Mouse (Mus musculus): ENCODE data around the gene Adamts16. TPM values are rescaled to one million over a fixed set of nuclear protein-coding genes. Genes with fewer than 3 reads are reported as not detected.
"Not testable (repeated sequence)": the region's sequence is repeated elsewhere in the genome, so short reads cannot be mapped to it uniquely, and the experiment has no call there.

Adamts16 gene
- polyA plus RNA-seq (2015; fragmentation: Nextera tagmentation; extraction: Ambion mirVana): 1.9 and 2.1 TPM in 2 replicates

DNA sequence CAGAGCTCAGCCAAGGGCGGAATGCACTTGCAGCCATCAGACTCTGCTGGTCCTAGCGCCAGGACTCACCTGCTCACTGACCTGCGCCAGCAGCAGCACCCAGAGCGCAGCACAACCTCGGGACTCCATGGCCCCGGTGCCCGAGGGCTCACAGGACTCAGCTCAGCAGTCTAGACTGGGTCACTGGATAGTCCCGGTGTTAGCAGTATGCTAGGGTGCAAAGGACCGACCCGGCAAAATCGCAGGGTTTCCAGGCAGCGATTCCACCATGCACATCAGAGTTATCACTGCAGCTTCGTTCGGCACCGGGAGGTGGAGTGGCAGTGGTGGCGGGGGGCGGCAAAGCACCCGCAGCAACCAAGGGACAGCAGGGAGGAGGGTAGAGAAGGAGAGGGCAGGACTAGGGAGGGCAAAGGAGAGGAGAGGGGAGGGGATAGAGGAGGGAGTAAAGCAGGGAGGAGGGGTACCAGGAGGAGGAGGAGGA lies at the start of gene Adamts16:
TSS of gene Adamts16 (minus strand) at position 391 of the 484 bp plus-strand sequence.
- Histone ChIP-seq H3K4me2 (replicated peaks) (peak within 1 kb of the TSS; percentile 58), H3K4me1 (peaks cover 7% of the 10 kb centered on the region), H3K4me3 (peak within 1 kb of the TSS; percentile 33), H3K9ac (peak within 1 kb of the TSS; percentile 31; the same call in 1 of the 2 replicates), H3K9me3 (no peaks in the 10 kb centered on the region), H3K36me3 (no peaks in the 10 kb centered on the region), H3K27me3 (peaks cover 49% of the 10 kb centered on the region), H3K27ac (no peak within 1 kb of the TSS)
- WGBS: 4% methylated on average over 18 of the region's 18 CpGs
- no peak for ATAC-seq (ENCODE audit: low FRiP score, low read depth)

DNA sequence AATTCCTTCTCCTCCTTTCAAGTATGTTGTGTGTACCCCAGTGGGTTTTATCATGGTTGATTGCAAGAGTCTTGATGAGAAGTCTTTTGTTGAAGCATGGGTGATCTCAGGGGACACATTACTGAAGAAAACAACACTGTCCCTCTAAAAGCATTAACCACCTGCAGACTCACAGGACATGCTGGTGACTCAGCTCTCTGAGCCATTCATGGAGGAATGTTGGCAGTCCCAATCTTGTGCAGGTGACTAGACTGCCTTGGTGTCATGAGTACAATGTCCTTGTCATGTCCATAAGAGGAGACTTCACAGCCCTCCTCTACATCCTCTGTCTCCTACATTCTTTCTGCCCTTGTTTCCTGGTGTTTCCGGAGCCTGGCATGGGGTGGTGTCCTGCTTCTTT lies 45.5 kb upstream of the Adamts16 start:
- peaks cover 7% of the 10 kb centered on the region for H3K4me1 ChIP-seq
- H3K36me3 ChIP-seq: no peaks in the 10 kb centered on the region
- H3K27me3 ChIP-seq: no peaks in the 10 kb centered on the region
- H3K9ac ChIP-seq: no peak overlapping the region
- no peaks in the 10 kb centered on the region for H3K9me3 ChIP-seq
- H3K4me2 ChIP-seq (replicated peaks): no peak overlapping the region
- no peak for ATAC-seq (ENCODE audit: low FRiP score, low read depth)
- H3K4me3 ChIP-seq: no peak overlapping the region
- WGBS: 86% methylated on average over 1 of the region's 1 CpGs
- no peak overlapping the region for H3K27ac ChIP-seq

DNA sequence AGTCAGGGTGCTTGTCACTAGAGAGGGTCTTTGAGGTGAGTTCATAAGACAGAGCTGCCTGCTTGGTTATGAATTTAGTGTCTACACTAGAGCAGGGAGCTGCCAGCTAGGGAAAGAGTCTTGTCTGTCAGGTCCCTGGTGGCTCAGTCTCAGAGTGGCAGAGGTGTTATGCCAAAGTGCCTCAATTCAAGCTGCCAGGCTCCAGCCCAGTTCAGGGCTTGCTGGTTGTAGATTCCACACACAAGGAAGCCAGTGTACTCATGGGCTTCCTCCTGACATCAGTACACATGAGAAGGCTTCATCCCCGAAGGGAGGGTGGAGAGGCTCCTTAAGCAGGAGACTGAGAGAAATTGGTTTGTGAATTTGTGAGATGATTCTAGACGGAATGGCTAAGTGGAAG lies 43.4 kb upstream of the Adamts16 start:
- H3K4me1 ChIP-seq: no peaks in the 10 kb centered on the region
- H3K36me3 ChIP-seq: no peaks in the 10 kb centered on the region
- H3K27me3 ChIP-seq: no peaks in the 10 kb centered on the region
- H3K4me3 ChIP-seq: no peak overlapping the region
- no peak overlapping the region for H3K27ac ChIP-seq
- H3K9ac ChIP-seq: no peak overlapping the region
- 80% methylated on average over 2 of the region's 2 CpGs for WGBS
- H3K9me3 ChIP-seq: no peaks in the 10 kb centered on the region
- ATAC-seq (ENCODE audit: low FRiP score, low read depth): no peak
- no peak overlapping the region for H3K4me2 ChIP-seq (replicated peaks)

DNA sequence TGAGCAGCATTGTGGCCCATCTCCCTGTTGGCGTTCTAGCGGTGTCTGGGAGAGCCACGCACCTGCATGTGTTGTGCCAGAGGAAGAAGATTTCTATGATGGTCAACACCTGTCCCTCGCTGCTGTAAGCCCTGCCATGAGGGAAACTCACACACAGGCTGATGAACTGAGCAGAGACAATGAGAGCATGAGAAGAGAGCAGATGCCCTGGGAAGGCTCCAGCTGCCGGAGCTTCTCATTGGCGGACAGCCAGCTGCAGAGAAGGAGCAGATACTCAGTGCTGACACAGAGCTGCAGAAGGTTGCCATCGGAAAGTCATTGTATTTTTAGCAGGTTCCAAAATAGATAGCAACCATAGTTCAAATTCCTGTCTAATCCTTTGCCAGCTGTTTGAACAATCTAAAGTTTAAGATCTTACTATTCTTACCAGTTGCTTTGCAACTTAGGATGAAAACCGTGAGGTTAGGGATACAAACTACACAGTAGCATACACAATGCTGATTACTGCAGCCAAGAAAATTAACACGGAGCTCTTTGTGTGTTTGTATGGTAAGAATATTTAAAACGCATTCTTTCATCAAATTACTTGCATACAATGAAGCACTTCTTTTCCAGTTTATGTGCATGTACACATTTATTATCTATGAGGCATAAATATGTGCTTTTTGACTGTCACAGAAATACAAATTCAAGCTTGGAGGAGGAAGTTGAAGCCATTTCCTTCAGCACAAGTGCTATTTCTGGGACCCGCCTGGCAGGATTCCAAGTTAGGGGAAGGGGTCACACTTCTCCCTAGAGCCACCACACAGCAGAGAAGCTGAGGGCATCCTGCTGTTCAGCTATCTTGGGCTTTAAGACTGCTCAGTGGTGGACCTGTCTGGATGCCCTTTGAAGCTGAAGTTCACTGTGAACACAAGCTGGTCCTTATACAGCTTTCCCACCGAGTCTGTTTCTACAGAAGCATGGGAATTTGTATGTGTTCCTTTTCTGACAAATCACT lies 42.6 kb upstream of the Adamts16 start:
- Histone ChIP-seq H3K4me1 (no peaks in the 10 kb centered on the region), H3K4me3 (no peak overlapping the region), H3K27me3 (no peaks in the 10 kb centered on the region), H3K9ac (no peak overlapping the region), H3K9me3 (no peaks in the 10 kb centered on the region), H3K27ac (no peak overlapping the region; the same call in 1 of the 2 replicates), H3K4me2 (replicated peaks) (no peak overlapping the region), H3K36me3 (no peaks in the 10 kb centered on the region)
- WGBS: 69% methylated on average over 12 of the region's 12 CpGs
- peak; percentile 87 for ATAC-seq (ENCODE audit: low FRiP score, low read depth)

DNA sequence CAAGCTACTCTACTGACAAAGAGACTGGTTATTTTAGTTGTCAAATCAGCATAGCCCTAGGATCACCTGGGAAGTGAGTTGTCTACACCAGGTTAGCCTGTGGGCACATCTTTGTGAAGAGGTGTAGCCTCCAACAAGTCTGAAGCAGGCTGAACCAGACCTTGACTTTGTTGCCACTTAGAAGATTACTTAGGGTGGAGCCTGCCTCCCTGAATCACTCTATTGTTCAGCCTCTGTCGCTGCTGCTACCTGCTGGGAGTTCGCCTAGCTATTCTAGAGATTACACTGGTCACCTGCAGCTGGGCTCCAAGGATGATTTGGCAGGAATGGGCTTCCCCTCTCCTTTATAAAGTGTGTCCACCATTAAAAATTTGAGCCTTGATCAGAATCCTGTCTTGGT lies 38.4 kb upstream of the Adamts16 start:
- H3K27me3 ChIP-seq; H3K4me3 ChIP-seq; H3K4me2 ChIP-seq (replicated peaks); H3K9ac ChIP-seq; ATAC-seq (ENCODE audit: low FRiP score, low read depth); H3K4me1 ChIP-seq; H3K27ac ChIP-seq; H3K36me3 ChIP-seq; H3K9me3 ChIP-seq: not testable (repeated sequence)
- WGBS: 53% methylated on average over 2 of the region's 2 CpGs

DNA sequence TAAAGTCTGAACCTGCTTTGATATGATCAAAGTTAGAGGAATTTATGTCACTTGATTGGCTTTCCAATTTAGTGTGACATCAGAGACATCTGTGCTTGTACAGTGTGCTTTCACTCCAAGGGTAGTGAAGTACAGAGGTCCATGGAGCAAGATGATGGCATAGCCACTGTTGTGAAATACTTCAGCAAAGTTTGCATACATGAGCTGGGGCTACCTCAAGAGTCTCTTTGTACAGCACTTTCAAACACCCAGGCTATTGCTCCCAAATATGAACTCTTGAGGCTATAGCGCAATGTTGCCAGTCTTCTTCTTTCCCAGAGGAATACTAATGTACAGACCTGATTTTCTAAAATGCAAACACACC lies 35.9 kb upstream of the Adamts16 start:
- 92% methylated on average over 1 of the region's 1 CpGs for WGBS
- Histone ChIP-seq H3K27me3 (no peaks in the 10 kb centered on the region), H3K9ac (no peak overlapping the region), H3K36me3 (no peaks in the 10 kb centered on the region), H3K4me3 (no peak overlapping the region), H3K4me2 (replicated peaks) (no peak overlapping the region), H3K27ac (no peak overlapping the region), H3K9me3 (no peaks in the 10 kb centered on the region), H3K4me1 (peaks cover 5% of the 10 kb centered on the region; the same call in 1 of the 2 replicates)
- no peak for ATAC-seq (ENCODE audit: low FRiP score, low read depth)

DNA sequence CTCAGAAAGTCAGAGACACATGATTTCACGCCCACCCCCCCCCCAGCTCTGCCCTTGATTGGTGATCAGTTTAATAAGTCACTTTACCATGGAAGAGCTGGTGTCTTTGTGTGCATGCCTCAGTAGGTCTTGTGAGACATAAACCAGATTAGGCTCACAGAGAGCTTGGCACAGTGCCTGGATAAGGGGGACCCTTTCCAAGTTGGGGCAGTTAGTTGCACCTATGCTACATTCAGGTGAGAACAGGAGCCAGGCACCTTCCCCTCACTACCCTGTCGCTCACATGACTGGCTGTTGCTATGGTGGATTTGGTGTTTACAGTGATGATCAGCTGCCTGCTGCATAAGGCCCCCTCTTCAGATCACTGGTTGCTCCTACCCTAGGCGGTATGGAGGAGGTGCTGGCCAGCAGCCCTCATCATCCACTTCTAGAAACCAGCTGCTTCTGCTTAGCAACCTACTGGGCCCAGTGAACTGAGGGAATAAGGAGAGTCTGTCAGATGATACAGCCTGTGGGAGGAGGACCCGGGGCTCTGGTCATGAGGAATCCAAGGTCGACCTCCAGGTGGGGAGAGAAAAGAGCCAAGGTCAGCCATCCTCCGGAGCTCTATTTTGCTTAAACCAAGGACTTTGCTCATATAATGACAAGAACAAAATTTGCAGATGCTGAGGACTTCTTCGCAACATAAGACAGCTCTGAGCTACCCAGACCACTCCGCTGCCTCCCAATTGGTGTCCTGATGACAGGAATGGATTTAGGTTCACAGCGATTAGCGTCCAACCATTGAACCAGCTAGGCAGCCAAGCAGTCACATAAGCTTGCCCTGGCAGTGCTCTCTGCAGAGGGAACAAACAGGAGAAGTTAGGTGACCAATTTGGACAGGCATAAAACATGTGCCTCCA lies 35.3 kb upstream of the Adamts16 start:
- no peak for ATAC-seq (ENCODE audit: low FRiP score, low read depth)

DNA sequence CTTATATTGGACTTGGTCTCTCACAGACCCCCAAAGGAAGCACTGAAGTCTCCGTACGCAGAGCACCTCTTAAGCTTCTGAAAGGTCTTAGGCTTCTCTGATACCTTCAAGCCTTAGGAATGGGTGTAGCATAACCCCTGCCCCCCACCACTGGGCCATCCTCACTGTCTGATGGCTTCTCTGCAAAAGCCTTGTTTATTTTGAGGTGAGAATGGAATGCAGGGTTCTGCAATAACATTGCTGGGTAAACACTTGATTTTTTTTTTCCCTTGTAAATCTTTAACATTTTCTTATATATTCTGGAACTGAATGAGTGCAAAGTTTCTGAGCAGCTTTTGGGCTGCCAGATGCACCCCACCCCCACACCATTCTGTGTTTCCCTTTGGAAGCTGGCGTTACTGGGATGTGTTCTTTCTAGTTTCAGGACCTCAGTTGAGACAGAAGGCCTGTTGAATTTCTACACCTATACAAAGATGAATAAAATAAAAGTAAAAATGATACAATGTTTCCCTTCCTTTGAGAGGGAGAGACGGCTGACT lies 33.9 kb upstream of the Adamts16 start:
- no peak for ATAC-seq (ENCODE audit: low FRiP score, low read depth)
- Histone ChIP-seq H3K4me3 (no peak overlapping the region), H3K4me2 (replicated peaks) (no peak overlapping the region), H3K4me1 (peaks cover 9% of the 10 kb centered on the region; the same call in 1 of the 2 replicates), H3K36me3 (no peaks in the 10 kb centered on the region), H3K9me3 (no peaks in the 10 kb centered on the region), H3K27ac (no peak overlapping the region), H3K27me3 (no peaks in the 10 kb centered on the region), H3K9ac (no peak overlapping the region)
- 82% methylated on average over 4 of the region's 4 CpGs for WGBS

More for the DNA sequence above, 35.3 kb upstream of the Adamts16 start:
- no peak overlapping the region for H3K4me2 ChIP-seq (replicated peaks)
- H3K27me3 ChIP-seq: no peaks in the 10 kb centered on the region
- H3K9me3 ChIP-seq: no peaks in the 10 kb centered on the region
- WGBS: 84% methylated on average over 10 of the region's 10 CpGs
- no peak overlapping the region for H3K4me3 ChIP-seq
- H3K27ac ChIP-seq: no peak overlapping the region
- no peak overlapping the region for H3K9ac ChIP-seq
- no peaks in the 10 kb centered on the region for H3K36me3 ChIP-seq
- H3K4me1 ChIP-seq: peaks cover 5% of the 10 kb centered on the region; the same call in 1 of the 2 replicates

DNA sequence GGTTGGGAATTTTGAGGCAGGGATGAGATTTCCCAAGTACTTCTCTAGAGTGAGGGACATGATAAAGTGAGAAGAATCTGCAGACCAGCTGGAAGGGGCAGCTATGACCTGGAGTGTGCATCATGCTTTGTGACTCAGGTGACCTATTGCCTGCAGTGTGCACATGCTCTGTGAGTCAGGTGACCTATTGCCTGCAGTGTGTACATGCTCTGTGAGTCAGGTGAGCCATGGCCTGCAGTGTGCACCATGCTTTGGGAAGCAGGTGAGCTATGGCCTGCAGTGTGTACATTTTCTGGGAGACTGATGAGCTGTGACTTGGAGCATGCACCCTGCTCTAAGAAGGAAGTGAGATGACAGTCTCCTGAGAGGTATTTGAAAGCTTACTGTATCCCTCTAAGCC lies 33.1 kb upstream of the Adamts16 start:
- H3K9ac ChIP-seq: no peak overlapping the region
- no peaks in the 10 kb centered on the region for H3K36me3 ChIP-seq
- H3K4me1 ChIP-seq: peaks cover 9% of the 10 kb centered on the region; the same call in 1 of the 2 replicates
- H3K27ac ChIP-seq: no peak overlapping the region
- ATAC-seq (ENCODE audit: low FRiP score, low read depth): no peak
- no peaks in the 10 kb centered on the region for H3K27me3 ChIP-seq
- no peak overlapping the region for H3K4me2 ChIP-seq (replicated peaks)
- no peak overlapping the region for H3K4me3 ChIP-seq
- no peaks in the 10 kb centered on the region for H3K9me3 ChIP-seq

DNA sequence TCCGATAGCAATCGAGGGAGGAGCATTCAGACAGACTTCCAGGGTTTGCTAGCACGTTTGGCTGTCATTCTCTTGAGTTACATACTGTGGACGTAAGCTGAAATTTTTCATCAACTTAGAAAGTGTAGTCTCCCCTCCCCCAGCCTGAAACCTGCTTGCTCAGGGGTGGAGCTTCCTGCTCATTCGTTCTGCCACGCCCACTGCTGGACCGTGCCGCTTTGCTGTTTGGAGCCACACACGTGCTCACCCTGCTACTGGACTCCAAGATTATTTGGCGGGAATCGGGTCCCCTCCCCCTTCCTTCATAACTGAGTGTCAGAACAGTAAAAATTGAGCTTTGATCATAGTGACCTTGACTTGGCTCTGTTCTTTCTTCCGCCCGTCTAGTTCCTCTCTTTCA lies 32.2 kb upstream of the Adamts16 start:
- H3K4me3 ChIP-seq; H3K4me2 ChIP-seq (replicated peaks); ATAC-seq (ENCODE audit: low FRiP score, low read depth); H3K27me3 ChIP-seq; H3K36me3 ChIP-seq; H3K27ac ChIP-seq; H3K4me1 ChIP-seq; H3K9ac ChIP-seq; H3K9me3 ChIP-seq: not testable (repeated sequence)
- 62% methylated on average over 13 of the region's 13 CpGs for WGBS

DNA sequence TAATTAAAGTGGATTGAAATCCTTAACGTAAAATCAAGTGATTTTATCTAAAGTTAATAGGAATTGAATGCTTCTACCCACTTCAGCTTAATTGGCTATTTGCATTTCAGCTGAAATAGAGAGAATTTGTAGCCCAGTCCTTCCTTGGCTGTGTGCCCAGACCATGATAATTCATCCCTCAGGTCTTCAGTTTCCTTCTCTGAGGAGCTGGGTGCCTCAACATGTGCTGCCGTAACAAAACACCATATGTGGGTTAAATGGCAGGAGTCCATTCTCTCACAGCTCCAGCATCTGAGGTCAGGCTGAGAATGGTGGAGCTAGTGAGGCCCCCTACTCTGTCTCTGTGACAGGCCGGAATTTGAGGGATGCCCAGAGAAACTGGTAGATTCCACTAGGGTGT lies 29.4 kb upstream of the Adamts16 start:
- Histone ChIP-seq H3K9ac (no peak overlapping the region), H3K36me3 (no peaks in the 10 kb centered on the region), H3K4me3 (no peak overlapping the region), H3K4me2 (replicated peaks) (no peak overlapping the region), H3K27me3 (no peaks in the 10 kb centered on the region), H3K9me3 (no peaks in the 10 kb centered on the region), H3K4me1 (0 out of 2 replicates have a peak, but pooled peaks cover 3% of the 10 kb centered on the region), H3K27ac (no peak overlapping the region)
- ATAC-seq (ENCODE audit: low FRiP score, low read depth): no peak; the same call in 1 of the 2 replicates
- WGBS: 68% methylated on average over 3 of the region's 3 CpGs
